ENCODE assay signal across 12 mouse cellular contexts in the genomic region with DNA sequence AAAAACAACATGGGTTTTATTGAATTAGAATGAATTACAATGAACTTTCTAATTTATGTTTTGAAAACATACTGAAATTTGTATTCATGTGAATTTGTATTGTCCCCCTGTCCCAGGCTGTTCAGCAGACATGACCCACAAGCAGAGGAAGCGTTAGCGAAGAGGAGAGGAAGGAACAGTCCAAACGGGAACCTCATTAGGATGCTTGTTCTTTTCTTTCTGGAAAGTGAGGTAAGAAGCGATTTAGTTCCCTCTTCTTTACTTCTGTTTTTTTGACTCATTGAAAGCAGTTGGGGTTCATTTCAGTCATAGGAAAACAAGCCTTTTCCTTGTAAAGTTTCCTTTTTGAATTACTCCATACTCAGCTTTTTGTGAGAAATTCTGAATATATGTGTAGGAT.
"Had no signal": no experiment of that assay in that cellular context is flagged by ENCODE, and none has a peak within 500 bp of the region (broad histone marks: within the 10 kb centered on the region; RNA-seq: fewer than 3 reads in every experiment).

No protein-coding gene starts in this region.

- ATAC-seq: liver, postnatal 0 days had no signal

- DNase-seq: kidney, adult 8-10 months; kidney, postnatal 25 days; liver, embryonic 13.5 days; liver, postnatal 0 days; thymus, postnatal 4 days had no signal

- H3K4me3 ChIP-seq: limb, embryonic 10.5 days; liver, embryonic 13.5 days; lung, embryonic 15.5 days; megakaryocyte, embryonic 14.5 days; midbrain, embryonic 12.5 days; myocyte; neural tube, embryonic 15.5 days had no signal

- H3K4me2 ChIP-seq: liver, embryonic 13.5 days; lung, embryonic 15.5 days; midbrain, embryonic 12.5 days; neural tube, embryonic 15.5 days had no signal

- H3K9me3 ChIP-seq: limb, embryonic 10.5 days; liver, embryonic 13.5 days; lung, embryonic 15.5 days; megakaryocyte, embryonic 14.5 days; midbrain, embryonic 12.5 days; neural tube, embryonic 15.5 days had no signal

- H3K27me3 ChIP-seq: liver, embryonic 13.5 days; lung, embryonic 15.5 days; megakaryocyte, embryonic 14.5 days; midbrain, embryonic 12.5 days; neural tube, embryonic 15.5 days had no signal

- H3K9ac ChIP-seq: liver, embryonic 13.5 days; liver, postnatal 0 days; lung, embryonic 15.5 days; midbrain, embryonic 12.5 days; neural tube, embryonic 15.5 days had no signal

- H3K27ac ChIP-seq: limb, embryonic 10.5 days; liver, embryonic 13.5 days; lung, embryonic 15.5 days; midbrain, embryonic 12.5 days; neural tube, embryonic 15.5 days; stomach, postnatal 0 days had no signal

- H3K4me1 ChIP-seq: limb, embryonic 10.5 days; liver, embryonic 13.5 days; lung, embryonic 15.5 days; megakaryocyte, embryonic 14.5 days; midbrain, embryonic 12.5 days; neural tube, embryonic 15.5 days had no signal

- H3K36me3 ChIP-seq: neural tube, embryonic 15.5 days had no signal
